Comparison of ENCODE assay signal across 9 mouse cellular contexts in the genomic region with DNA sequence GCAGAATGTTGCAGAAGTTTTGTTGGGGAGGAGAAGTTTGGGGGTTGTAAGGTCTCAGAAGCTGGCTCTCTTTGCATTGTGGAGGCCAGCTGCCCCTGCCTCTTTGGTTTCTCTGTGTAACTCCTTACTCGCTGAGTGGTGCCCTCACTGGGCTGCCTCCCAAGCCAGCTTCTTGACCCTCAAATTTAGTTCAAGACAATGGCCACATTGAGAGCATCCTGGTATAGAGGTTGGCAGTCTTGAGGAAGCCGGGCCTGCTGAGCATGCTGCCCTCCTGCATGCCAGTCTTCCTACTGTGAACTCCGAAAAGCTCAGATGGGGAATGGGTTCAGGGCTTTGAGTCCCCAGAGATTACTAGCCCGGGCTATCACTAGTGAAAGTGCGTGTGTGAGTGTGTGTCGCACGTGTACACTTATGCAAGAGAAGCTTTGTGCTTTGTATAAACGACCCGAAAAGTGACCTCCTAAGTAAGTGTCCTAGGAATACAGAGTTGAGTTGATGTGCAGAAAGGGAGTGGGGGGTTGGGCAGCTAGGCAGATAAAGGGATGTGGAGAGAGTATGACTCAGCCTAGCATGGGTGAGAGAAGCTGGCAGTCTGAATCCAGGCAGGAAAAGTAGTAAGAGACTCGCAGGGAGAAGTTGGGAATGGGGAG.
DNase-seq lines count a peak whose midpoint lies in the region; ATAC-seq and TF ChIP-seq lines count a peak whose summit lies in the region.
"Had no signal": no experiment of that assay in that cellular context is flagged by ENCODE, and none has a peak within 500 bp of the region (broad histone marks: within the 10 kb centered on the region; RNA-seq: fewer than 3 reads in every experiment).

No protein-coding gene starts in this region.

- H3K9ac ChIP-seq in limb, embryonic 12.5 days (replicated peaks), result peak overlapping the region; percentile 91

- H3K27ac ChIP-seq in gastrocnemius, adult 2 months, result peak overlapping the region; percentile 90
- peak overlapping the region; percentile 4; the same call in 1 of the 2 replicates for H3K27ac ChIP-seq in thymus, adult 2 months (ENCODE audit: control insufficient read depth, insufficient read depth, low read length)
- peak overlapping the region; percentile 94 for H3K27ac ChIP-seq in limb, embryonic 12.5 days

- peak overlapping the region; percentile 92 for H3K4me3 ChIP-seq in gastrocnemius, adult 2 months
- no peak overlapping the region for H3K4me3 ChIP-seq in thymus, adult 2 months (ENCODE audit: control insufficient read depth, insufficient read depth, low read length)
- peak overlapping the region; percentile 81 for H3K4me3 ChIP-seq in limb, embryonic 12.5 days (replicated peaks)

- DNase-seq in gastrocnemius, adult 2 months, result no peak
- DNase-seq in gastrocnemius, postnatal 36 days, result no peak
- no peak for DNase-seq in thymus, adult 2 months
- no peak for DNase-seq in thymus, postnatal 14 days
- DNase-seq in ovary, postnatal 14 days (ENCODE audit: low spot score), result no peak
- DNase-seq in urinary bladder, postnatal 4 days (ENCODE audit: low spot score in 2 of 2), result no peak
- no peak for DNase-seq in right cerebral cortex, postnatal 14 days
- DNase-seq: cerebellum, adult 8-10 months had no signal

- no peak for TF ChIP-seq POLR2A in thymus, adult 2 months (IDR thresholded peaks at IDR 0.05; ENCODE audit: control insufficient read depth, extremely low read depth, insufficient read depth, low read length, poor library complexity)

- H3K4me2 ChIP-seq in limb, embryonic 12.5 days, result peak overlapping the region; percentile 75

- peaks cover 49% of the 10 kb centered on the region for H3K4me1 ChIP-seq in thymus, adult 2 months (replicated peaks; ENCODE audit: control insufficient read depth, insufficient read depth, low read length)
- H3K4me1 ChIP-seq in limb, embryonic 12.5 days (replicated peaks), result peaks cover 87% of the 10 kb centered on the region

- no peaks in the 10 kb centered on the region for H3K36me3 ChIP-seq in thymus, adult 2 months (ENCODE audit: control insufficient read depth, insufficient read depth, low read length)
- peaks cover 16% of the 10 kb centered on the region for H3K36me3 ChIP-seq in limb, embryonic 12.5 days

- 85% methylated on average over 10 of the region's 10 CpGs for WGBS in thymus, adult 2 months
- WGBS in limb, embryonic 12.5 days, result 47% methylated on average over 10 of the region's 10 CpGs

- intact Hi-C loops in gastrocnemius, adult 2 months (cut with DNase I), result loop anchor here (2.0 kb wide), 1 partner anchor 42 kb away; no protein-coding TSS in a partner anchor
- intact Hi-C loops in gastrocnemius, postnatal 36 days (cut with DNase I), result loop anchor here (5.0 kb wide), 1 partner anchor 44 kb away; no protein-coding TSS in a partner anchor

- H3K9me3 ChIP-seq in limb, embryonic 12.5 days, result no peaks in the 10 kb centered on the region

- no peaks in the 10 kb centered on the region for H3K27me3 ChIP-seq in thymus, adult 2 months (ENCODE audit: control insufficient read depth, insufficient read depth, low read length)
- H3K27me3 ChIP-seq in limb, embryonic 12.5 days, result no peaks in the 10 kb centered on the region

- TF ChIP-seq CTCF in gastrocnemius, adult 2 months (IDR thresholded peaks at IDR 0.05), result no peak
- no peak for TF ChIP-seq CTCF in thymus, adult 2 months (IDR thresholded peaks at IDR 0.05; ENCODE audit: borderline replicate concordance, control insufficient read depth, extremely low read depth, insufficient read depth, low read length, poor library complexity)

- no peak for ATAC-seq in limb, embryonic 12.5 days (ENCODE audit: insufficient number of reproducible peaks, insufficient read depth, low FRiP score, low TSS enrichment, low read depth)

Comparison
In these comparisons a context has a peak if more than half of its experiments do, and no peak if none do; other contexts are left out.
1. H3K27ac ChIP-seq: peak in every context shown above with its lines; median percentile 94 in limb, embryonic 12.5 days; 90 in gastrocnemius, adult 2 months; 4 in thymus, adult 2 months.